Mouse (Mus musculus) left cerebral cortex, adult 18-20 months (tissue): ENCODE measurements around the gene Adamts7. TPM values are rescaled to one million over a fixed set of nuclear protein-coding genes. Genes with fewer than 3 reads are reported as not detected.

ENCODE experiments used
- DNase-seq, 2 experiments: peaks; one replicate each; pipeline ENCODE4 v3.0.0; 2021 to 2022; ENCODE audit warnings: low spot score in 2 of 2, mixed read lengths in 1 of 2
- long read RNA-seq, 2 experiments: library from polyadenylated mRNA; stranded (forward); transcript quantifications; one replicate each; pipeline ENCODE4 v2.0.0; 2021
- total RNA-seq, 2 experiments: library from RNA; stranded (reverse); gene quantifications; 2 replicates each; pipeline ENCODE4 v1.2.3; 2021

Adamts7 gene
- total RNA-seq, result under 1 TPM; 0.35 to 0.73 TPM
- long read RNA-seq, experiment 1, result 0 reads
- long read RNA-seq, experiment 2, result 0 reads

DNA sequence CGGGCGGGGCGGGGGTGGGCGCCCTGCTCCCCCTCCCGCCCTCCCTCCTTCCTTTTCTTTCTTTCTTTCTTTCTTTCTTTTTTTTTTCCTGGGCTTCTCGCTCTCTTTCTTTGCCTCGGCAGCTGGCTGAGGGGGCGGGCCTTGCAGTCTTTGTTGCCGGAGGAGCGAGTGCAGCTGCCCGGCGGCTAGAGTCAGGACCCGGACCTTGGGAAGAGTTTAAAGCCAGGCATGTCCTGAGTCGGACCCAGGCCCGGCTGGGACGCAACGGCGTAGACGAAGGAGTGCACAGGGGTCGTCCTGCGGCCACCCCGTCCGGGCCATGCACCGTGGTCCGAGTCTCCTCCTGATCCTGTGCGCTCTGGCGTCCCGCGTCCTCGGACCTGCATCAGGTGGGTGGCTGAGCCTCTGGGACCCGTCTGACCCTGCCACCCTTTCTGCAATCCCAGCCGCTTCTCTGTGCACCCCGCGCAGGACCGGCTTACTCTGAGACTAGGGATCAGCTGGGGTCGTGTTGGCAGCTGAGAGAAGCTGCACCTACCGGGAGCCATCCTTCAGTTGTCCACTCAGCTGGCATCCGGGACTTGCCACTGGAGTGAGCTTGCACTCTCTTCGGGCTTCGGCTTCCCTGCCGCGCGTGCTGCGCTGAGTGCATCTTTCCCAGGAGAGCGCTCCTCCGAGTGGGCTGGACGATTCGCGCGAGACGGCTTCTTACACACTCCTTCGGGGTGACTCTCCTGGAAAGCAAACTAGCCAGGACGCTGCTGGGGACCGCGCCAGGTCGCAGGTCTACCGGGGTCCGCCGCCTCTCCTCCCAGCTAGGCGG lies at the start of gene Adamts7:
Adamts7 (plus strand) TSS at position 144 of the 823 bp plus-strand sequence.
- DNase-seq, result peak; percentile 27 to 40

DNA sequence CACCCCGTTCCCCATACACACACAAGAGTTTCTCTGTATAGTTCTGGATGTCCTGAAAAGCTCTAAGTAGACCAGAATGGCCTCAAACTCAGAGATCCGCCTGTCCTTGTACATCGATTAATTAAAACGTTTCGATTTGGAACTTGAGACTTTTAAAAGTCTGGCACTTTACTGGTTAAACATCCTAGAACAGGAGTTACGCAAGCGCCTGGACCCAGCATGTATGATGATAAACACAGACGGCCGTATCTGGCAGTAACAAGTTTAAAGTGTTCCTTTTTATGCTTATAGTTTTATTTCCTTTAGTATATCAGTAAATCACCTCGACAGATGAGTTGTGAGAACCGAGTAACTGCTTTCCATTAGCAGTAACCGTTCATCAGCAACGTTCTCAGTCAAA lies 49.7 kb upstream of the Adamts7 start:
- no peak for DNase-seq

- DNase-seq, result peak; percentile 89 to 92
Measured at GRCm38 (mm10) chr9:90113651-90114566, 49.0 kb upstream of the Adamts7 start.

- DNase-seq, result peak; percentile 96 to 98
Measured at GRCm38 (mm10) chr9:90114567-90115307, 48.1 kb upstream of the Adamts7 start, which contains the start of gene Morf4l1. Morf4l1 (minus strand) TSS chr9:90114774.

- DNase-seq, result no peak
Measured at GRCm38 (mm10) chr9:90115308-90115700, 47.6 kb upstream of the Adamts7 start.

- no peak for DNase-seq
Measured at GRCm38 (mm10) chr9:90117234-90117633, 45.6 kb upstream of the Adamts7 start.

DNA sequence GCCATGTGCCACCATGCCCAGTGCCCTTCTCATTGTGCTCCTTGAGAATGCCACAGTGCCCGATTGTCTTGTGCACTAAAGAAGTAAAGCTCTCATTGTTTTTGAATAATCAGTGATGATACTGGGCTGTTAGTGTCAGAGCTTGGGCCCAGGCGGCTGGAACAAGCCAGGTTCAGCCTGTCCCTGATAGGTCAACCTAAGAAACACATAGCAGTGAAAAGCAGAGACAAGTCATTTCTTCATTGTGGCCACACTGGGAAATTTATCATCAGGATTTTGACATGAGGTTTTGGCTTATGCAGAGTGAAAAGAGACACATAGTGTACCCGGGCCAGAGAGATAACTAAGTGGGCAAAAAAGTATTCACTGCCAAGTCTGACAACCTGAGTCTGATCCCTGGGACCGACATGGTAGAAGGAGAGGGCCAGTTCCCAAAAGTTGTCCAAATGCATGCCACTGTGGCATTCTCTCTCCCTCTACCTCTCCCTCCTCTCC lies 40.6 kb upstream of the Adamts7 start:
- no peak for DNase-seq

GRCm38 (mm10) chr9:90124156-90124872 lies 38.6 kb upstream of the Adamts7 start:
- no peak for DNase-seq

- DNase-seq, result no peak
Measured at GRCm38 (mm10) chr9:90124873-90125245, 38.0 kb upstream of the Adamts7 start.

DNA sequence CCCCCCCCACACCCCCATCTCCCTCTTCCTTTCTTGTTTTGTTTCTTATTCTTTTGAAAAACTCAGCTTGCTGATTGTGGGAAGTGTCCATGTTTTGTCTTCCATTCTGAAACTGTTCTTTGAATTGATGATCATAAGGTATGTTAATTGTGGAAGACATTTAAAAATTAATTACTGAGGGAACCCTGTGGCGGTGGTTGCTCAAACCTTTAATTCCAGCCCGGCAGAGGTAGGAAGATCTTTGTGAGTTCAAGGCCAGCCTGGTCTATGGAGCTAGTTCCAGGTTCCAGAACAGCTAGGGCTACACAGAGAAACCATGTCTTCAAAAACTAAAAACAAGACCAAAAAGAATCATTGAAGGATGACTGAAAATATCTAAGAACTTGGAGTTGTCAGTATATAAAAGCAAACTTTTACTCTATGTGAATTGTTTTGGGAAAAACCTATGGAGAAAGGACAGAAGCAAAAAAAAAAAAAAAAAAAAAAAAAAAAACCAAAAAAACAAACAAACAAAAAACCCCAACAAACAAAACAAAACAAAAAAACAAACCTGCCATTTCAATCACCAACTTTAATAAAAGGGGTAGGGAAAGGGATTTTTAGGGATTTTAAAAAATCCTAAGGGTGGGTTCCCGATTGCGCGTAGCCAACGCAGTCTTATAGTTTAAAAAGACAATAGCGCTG lies 37.3 kb upstream of the Adamts7 start:
- DNase-seq, result no peak

DNA sequence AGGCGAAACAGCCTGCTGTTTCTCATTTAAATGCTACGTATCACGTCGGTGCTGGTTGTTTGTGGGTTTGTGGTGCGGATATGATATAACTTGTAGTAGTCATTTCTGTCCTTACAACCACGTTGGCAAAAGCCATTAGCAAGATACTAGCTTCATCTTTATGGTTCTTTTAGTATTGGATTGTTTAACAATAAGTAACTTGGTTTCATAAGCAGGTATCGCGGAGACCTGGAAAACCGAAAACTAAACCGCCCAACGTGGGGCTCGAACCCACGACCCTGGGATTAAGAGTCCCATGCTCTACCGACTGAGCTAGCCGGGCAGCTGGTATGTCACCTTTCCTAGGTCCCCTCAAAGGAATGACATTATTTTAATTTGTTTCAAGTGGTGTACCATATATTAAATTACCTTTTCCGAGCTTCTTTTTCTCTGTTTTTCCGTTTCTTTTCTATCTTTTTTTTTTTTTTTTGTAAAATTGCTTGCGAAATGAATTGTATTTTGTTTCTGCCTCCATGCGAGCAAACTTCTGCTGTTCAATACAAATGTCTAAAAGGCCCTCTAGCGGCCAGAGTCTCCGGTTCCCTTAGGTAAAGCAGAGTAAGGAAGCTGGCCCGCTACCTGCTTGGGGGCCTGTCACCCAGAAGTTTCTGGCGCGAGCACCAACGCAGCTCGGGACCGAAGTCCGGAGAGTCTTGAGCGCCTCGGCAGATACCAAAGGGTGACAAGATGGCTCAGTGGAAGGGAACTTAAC lies 36.4 kb upstream of the Adamts7 start:
- DNase-seq, result peak; percentile 77 to 79

DNA sequence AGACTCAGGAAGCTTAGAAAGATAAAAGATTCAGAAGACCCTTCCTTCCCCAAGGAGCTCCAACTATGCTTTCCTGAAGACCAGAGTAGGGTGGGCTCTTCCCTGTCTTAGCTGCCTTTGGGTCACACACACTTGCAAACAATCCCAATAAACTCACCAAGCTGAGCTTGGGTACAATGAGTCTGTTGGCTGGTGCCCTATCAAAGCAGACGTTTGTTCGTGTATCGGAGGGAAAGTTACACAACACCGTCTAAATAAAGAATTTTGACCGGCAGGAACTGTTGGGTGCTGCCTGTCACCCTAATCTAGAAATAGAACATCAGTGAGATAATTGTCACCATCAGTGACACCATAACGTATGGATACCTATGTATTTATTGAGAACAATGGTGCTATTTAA lies 35.7 kb upstream of the Adamts7 start:
- no peak for DNase-seq

DNA sequence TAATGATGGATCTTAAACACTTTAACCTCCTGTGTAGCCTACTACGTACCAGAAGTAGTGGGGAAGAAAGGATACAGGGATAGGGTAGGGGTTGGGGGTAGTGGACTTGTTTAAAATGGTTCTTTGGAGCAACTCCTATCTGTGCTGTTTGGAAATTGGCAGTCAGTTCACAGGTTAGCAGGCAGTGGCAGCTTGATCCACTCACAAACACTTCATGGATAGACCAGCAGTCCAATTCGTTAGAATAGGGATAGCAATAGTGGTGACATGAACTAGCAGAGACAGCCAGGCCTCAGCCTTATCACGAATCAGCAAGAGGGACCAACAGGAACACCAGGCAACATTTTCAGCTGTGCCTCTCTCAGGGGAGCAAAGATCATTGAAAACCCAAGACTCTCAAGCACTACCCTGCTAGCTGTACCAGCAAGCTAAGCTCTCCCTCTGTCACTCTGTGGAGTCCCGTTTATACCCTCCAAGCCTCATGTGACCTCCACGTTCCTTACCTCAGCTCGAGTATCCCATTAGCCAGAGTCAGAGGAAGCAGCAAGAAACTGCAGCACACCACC lies 34.1 kb upstream of the Adamts7 start:
- no peak for DNase-seq

- no peak for DNase-seq
Measured at GRCm38 (mm10) chr9:90133562-90134355, 29.1 kb upstream of the Adamts7 start.

- no peak for DNase-seq
Measured at GRCm38 (mm10) chr9:90135466-90135865, 27.4 kb upstream of the Adamts7 start.

DNA sequence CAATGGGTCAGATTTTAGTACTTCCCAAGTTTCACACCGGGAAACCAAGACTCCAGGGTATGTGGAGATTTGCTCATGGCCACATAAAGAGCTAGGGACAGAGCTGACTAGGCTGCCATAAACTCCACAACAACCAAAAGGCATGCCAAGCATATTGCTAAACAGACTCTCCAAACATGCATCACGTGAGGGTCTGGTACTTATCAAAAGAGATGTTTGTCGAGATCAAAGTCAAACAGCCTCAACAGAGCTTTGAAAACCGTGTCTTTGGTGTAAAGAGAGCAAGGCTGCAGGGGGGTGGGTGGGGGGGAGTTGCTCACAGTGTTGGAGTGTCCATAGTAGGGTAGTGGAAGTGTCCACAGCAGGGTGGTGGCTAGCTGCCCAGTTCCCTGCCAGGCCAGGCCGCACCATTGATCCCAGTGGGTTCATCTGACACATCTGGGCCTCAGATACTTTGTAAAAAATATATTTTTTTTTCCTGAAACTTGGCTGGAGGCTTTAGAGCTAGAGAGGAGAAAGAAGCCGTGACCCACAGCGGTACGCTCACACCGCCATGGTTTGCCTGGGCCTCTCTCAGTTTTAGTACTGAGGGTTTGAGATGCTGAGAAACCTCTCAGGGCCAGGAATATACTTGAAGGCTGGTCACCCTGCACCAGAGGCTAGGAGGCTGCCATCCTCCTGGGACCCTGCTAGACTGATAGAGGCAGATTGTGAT lies 26.7 kb upstream of the Adamts7 start:
- no peak for DNase-seq

DNA sequence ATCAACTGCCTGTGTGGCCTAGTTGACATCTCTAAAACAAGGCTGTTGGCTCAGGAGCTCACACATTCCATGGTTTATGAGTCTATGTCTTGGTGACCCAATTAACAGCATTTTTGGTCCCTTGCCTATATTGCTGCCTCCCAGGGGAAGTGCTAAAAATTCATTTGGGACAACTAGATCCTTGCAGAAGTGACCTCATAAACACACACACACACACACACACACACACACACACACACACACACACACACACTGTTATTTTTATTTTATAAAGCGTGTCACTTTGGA lies 26.2 kb upstream of the Adamts7 start:
- DNase-seq, result no peak
